Mouse (Mus musculus) brain, embryonic 14.5 days (tissue): ENCODE measurements around the gene Apoa1.

Experiments used
- CTCF ChIP-seq: fragments of 200-500 bp; IDR thresholded peaks from 2 replicates; pipeline ENCODE4 v1.5.1; 2012; ENCODE audit warnings: inconsistent platforms, mild to moderate bottlenecking, moderate library complexity, borderline replicate concordance; ENCODE audit not compliant: insufficient read depth, insufficient read length; ENCODE audit errors: extremely low read depth
- POLR2A ChIP-seq: fragments of 200-500 bp; IDR thresholded peaks from 2 replicates; pipeline ENCODE4 v1.6.1; 2012; ENCODE audit warnings: mild to moderate bottlenecking, inconsistent platforms, borderline replicate concordance; ENCODE audit not compliant: poor library complexity, insufficient read depth, insufficient read length, severe bottlenecking; ENCODE audit errors: extremely low read depth

DNA sequence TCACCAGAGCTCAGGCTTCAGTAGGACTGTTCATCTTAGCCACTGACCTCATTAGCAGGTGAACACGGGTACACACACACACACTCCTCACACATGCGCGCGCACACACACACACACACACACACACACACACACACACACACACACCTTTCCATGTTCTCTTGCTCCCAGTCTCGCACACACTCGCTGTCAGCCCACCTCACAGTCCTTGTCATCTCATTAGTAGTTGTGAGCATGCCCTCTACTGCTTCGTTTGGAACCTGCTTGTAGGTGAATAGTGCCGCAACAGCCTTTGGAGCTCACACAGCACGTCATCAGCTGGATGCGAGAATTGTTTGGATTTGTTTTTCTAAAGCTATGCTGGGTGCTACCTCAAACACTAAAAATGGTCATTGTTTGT lies 39.0 kb upstream of the Apoa1 start:
- no peak for TF ChIP-seq POLR2A
- no peak for TF ChIP-seq CTCF
